Mouse (Mus musculus) thymus, adult 2 months (tissue): Measurements from ENCODE around the gene Atp2b2.

Experiments used
- CTCF ChIP-seq: fragments of 200-500 bp; IDR thresholded peaks from 2 replicates; pipeline ENCODE4 v1.5.1; 2012; ENCODE audit warnings: mild to moderate bottlenecking, control low read depth, low read length, moderate library complexity, borderline replicate concordance; ENCODE audit not compliant: control insufficient read depth, poor library complexity, insufficient read depth; ENCODE audit errors: extremely low read depth
- POLR2A ChIP-seq: fragments of 200-500 bp; IDR thresholded peaks from 2 replicates; pipeline ENCODE4 v1.6.1; 2012; ENCODE audit warnings: mild to moderate bottlenecking, low read length, control low read depth, moderate library complexity; ENCODE audit not compliant: control insufficient read depth, poor library complexity, insufficient read depth; ENCODE audit errors: extremely low read depth

GRCm38 (mm10) chr6:114042332-114042731, at the start of gene Atp2b2:
- no peak for TF ChIP-seq CTCF
- TF ChIP-seq POLR2A, result no peak
